Mouse (Mus musculus): Measurements from ENCODE around the gene Gm17571. TPM values are rescaled to one million over a fixed set of nuclear protein-coding genes. Genes with fewer than 3 reads are reported as not detected.

Gene Gm17571
- polyA plus RNA-seq, 2 experiments: not detected

DNA sequence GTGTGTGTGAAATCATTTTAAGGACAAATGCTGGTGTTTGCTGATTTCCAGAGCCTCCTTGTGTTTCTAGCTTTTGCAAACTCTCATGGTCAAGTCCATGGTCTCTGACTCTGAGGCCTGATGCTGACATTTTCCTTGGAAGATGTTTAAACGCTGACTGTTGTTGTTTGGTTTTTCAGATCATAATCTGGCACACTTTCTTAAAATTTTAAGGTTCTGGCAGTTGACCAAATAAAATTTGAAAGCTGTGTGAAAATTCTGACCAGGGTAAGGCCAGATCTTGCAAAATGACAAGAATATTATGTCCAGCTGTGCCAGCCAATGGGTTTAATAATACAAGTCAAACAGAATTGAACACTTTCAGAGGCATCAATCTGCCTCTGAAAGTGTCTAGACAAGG lies 8.7 kb upstream of the Gm17571 start:
- Histone ChIP-seq H3K4me1 (ENCODE audit: control insufficient read depth, insufficient read depth, low read length) (peaks cover 22% of the 10 kb centered on the region), H3K36me3 (ENCODE audit: control insufficient read depth, insufficient read depth, low read length) (no peaks in the 10 kb centered on the region), H3K4me3 (replicated peaks; ENCODE audit: low read length) (no peak overlapping the region), H3K4me2 (replicated peaks; ENCODE audit: low read depth, low read length, severe bottlenecking) (no peak overlapping the region), H3K9me3 (ENCODE audit: control insufficient read depth, low read length) (no peaks in the 10 kb centered on the region), H3K9ac (ENCODE audit: low read depth, low read length, severe bottlenecking) (no peak overlapping the region), H3K27ac (replicated peaks; ENCODE audit: low read depth, low read length) (peak overlapping the region; percentile 43; the same call in 1 of the 2 replicates), H3K27me3 (ENCODE audit: control insufficient read depth, insufficient read depth, low read length) (no peaks in the 10 kb centered on the region)
- ATAC-seq (ENCODE audit: low FRiP score, low read depth) (no peak), DNase-seq (ENCODE audit: low spot score) (no peak)
- TF ChIP-seq POLR2A (IDR thresholded peaks at IDR 0.05; ENCODE audit: borderline replicate concordance, extremely low read depth, insufficient read depth, insufficient read length): no peak
- 73% methylated on average over 1 of the region's 1 CpGs for WGBS

DNA sequence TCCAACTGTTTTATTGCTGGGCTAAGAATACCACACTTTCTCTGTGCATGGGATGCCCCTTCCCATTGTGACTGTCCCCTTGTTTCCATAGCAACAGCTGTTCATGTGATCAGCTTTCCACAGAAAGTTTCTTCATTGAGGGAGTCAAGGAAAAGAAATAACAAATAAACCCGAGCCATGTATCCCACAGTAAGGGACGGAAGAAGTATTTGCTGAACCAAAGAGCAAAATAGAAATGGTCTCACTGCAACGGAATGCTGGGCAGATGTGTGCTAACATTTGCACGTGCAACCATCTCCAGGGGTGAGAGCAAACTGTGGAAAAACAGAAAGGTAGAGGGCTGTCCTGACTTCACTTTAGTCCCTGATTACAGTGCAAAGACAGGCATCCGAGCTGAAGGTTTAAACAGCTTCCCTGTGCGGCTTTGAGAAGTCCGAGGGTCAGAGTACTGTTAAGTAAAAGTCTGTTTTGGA lies 8.1 kb upstream of the Gm17571 start:
- H3K27ac ChIP-seq (replicated peaks; ENCODE audit: low read depth, low read length): peak overlapping the region; percentile 43; the same call in 1 of the 2 replicates
- peaks cover 21% of the 10 kb centered on the region for H3K4me1 ChIP-seq (ENCODE audit: control insufficient read depth, insufficient read depth, low read length)
- H3K36me3 ChIP-seq (ENCODE audit: control insufficient read depth, insufficient read depth, low read length): no peaks in the 10 kb centered on the region
- 20% methylated on average over 7 of the region's 7 CpGs for WGBS
- TF ChIP-seq POLR2A (IDR thresholded peaks at IDR 0.05; ENCODE audit: borderline replicate concordance, extremely low read depth, insufficient read depth, insufficient read length): no peak
- H3K9me3 ChIP-seq (ENCODE audit: control insufficient read depth, low read length): no peaks in the 10 kb centered on the region
- no peaks in the 10 kb centered on the region for H3K27me3 ChIP-seq (ENCODE audit: control insufficient read depth, insufficient read depth, low read length)
- no peak overlapping the region for H3K9ac ChIP-seq (ENCODE audit: low read depth, low read length, severe bottlenecking)
- no peak overlapping the region for H3K4me2 ChIP-seq (replicated peaks; ENCODE audit: low read depth, low read length, severe bottlenecking)
- peak; percentile 55 for DNase-seq (ENCODE audit: low spot score)
- peak; percentile 87 for ATAC-seq (ENCODE audit: low FRiP score, low read depth)
- H3K4me3 ChIP-seq (replicated peaks; ENCODE audit: low read length): no peak overlapping the region

DNA sequence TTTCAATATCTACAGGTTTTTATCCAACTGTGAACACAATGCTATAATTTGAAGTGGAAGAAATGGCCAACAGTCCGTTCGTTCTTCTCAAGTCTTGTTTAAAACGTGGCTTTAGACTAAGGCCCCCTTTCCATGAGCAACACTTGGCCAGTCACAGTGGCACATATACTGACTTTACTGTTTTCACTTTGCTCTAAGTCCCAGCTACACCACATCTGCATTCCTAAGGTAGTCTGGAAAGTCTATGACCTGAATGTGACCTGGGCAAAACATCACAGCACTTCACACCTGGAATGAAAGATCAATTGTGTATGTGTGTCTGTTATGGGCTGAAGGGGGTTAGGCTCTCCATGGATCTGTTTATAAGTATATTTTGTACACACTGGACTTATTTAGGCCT lies 2.2 kb upstream of the Gm17571 start:
- Histone ChIP-seq H3K4me1 (ENCODE audit: control insufficient read depth, insufficient read depth, low read length) (peaks cover 14% of the 10 kb centered on the region; the same call in 1 of the 2 replicates), H3K27me3 (ENCODE audit: control insufficient read depth, insufficient read depth, low read length) (no peaks in the 10 kb centered on the region), H3K9me3 (ENCODE audit: control insufficient read depth, low read length) (no peaks in the 10 kb centered on the region), H3K4me3 (replicated peaks; ENCODE audit: low read length) (no peak overlapping the region), H3K9ac (ENCODE audit: low read depth, low read length, severe bottlenecking) (no peak overlapping the region), H3K4me2 (replicated peaks; ENCODE audit: low read depth, low read length, severe bottlenecking) (no peak overlapping the region), H3K27ac (replicated peaks; ENCODE audit: low read depth, low read length) (peak overlapping the region; percentile 26; the same call in 1 of the 2 replicates), H3K36me3 (ENCODE audit: control insufficient read depth, insufficient read depth, low read length) (no peaks in the 10 kb centered on the region)
- TF ChIP-seq POLR2A (IDR thresholded peaks at IDR 0.05; ENCODE audit: borderline replicate concordance, extremely low read depth, insufficient read depth, insufficient read length): no peak
- peak; percentile 30; the same call in 1 of the 2 replicates for ATAC-seq (ENCODE audit: low FRiP score, low read depth)
- no peak for DNase-seq (ENCODE audit: low spot score)
- 65% methylated on average over 3 of the region's 3 CpGs for WGBS

DNA sequence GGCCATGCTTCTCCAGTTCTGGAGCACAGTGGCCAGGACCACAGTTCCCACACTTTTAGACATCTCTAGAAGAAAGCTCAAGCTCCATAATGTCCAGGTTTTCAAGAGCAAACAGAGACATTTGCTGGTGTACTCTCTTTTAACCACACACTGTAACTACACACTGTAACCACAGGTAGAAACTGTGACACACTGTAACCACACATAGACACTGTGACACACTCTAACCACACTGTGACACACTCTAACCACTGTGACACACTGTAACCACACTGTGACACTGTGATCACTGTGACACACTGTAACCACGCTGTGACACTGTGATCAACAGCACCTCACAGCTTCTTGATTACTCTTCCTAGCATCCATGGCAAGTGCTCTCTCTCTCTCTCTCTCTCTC lies 317 bp downstream of the Gm17571 start:
- no peak for ATAC-seq (ENCODE audit: low FRiP score, low read depth)
- no peak for TF ChIP-seq POLR2A (IDR thresholded peaks at IDR 0.05; ENCODE audit: borderline replicate concordance, extremely low read depth, insufficient read depth, insufficient read length)
- H3K27ac ChIP-seq (replicated peaks; ENCODE audit: low read depth, low read length): no peak overlapping the region
- no peak overlapping the region for H3K9ac ChIP-seq (ENCODE audit: low read depth, low read length, severe bottlenecking)
- no peak overlapping the region for H3K4me3 ChIP-seq (replicated peaks; ENCODE audit: low read length)
- no peaks in the 10 kb centered on the region for H3K9me3 ChIP-seq (ENCODE audit: control insufficient read depth, low read length)
- DNase-seq (ENCODE audit: low spot score): no peak
- H3K4me1 ChIP-seq (ENCODE audit: control insufficient read depth, insufficient read depth, low read length): peaks cover 14% of the 10 kb centered on the region; the same call in 1 of the 2 replicates
- no peaks in the 10 kb centered on the region for H3K36me3 ChIP-seq (ENCODE audit: control insufficient read depth, insufficient read depth, low read length)
- H3K27me3 ChIP-seq (ENCODE audit: control insufficient read depth, insufficient read depth, low read length): no peaks in the 10 kb centered on the region
- WGBS: 81% methylated on average over 1 of the region's 1 CpGs
- H3K4me2 ChIP-seq (replicated peaks; ENCODE audit: low read depth, low read length, severe bottlenecking): no peak overlapping the region

DNA sequence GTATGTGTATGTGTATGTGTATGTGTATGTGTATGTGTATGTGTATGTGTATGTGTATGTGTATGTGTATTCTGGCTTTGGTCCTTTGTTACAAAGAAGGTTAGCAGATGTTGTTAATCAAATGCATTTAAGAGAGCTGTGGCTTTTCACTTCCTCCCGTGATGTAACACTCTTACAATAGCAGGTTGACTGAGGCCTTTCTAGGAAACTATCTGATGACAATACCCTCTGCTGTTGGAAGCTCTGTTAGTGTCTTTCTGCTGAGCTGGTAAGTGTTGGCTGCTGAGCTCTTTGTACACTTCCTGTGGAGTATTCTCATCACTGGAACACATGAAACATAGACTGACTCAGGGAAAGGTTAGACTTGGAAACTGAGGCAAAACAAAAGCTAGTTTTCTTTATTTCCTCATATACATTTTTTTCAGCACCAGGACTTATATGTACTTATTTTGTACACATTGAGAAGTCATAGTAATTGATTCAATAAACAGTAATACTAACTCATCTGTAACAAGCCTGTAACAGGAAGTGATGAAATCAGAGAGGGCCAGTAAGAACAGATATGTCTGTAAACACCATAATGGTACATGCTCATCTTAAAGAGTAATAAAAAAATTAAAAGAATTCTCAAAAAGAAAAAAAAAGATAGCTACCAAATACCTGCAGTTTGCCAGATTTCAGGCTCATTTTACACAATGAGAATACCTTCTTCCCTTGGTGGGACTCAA lies 2.9 kb downstream of the Gm17571 start:
- H3K9ac ChIP-seq (ENCODE audit: low read depth, low read length, severe bottlenecking): no peak overlapping the region
- no peak overlapping the region for H3K4me2 ChIP-seq (replicated peaks; ENCODE audit: low read depth, low read length, severe bottlenecking)
- peak; percentile 47 for DNase-seq (ENCODE audit: low spot score)
- H3K36me3 ChIP-seq (ENCODE audit: control insufficient read depth, insufficient read depth, low read length): no peaks in the 10 kb centered on the region
- ATAC-seq (ENCODE audit: low FRiP score, low read depth): no peak
- H3K27ac ChIP-seq (replicated peaks; ENCODE audit: low read depth, low read length): no peak overlapping the region
- no peak for TF ChIP-seq POLR2A (IDR thresholded peaks at IDR 0.05; ENCODE audit: borderline replicate concordance, extremely low read depth, insufficient read depth, insufficient read length)
- peaks cover 4% of the 10 kb centered on the region; the same call in 1 of the 2 replicates for H3K4me1 ChIP-seq (ENCODE audit: control insufficient read depth, insufficient read depth, low read length)
- no peaks in the 10 kb centered on the region for H3K9me3 ChIP-seq (ENCODE audit: control insufficient read depth, low read length)
- no peaks in the 10 kb centered on the region for H3K27me3 ChIP-seq (ENCODE audit: control insufficient read depth, insufficient read depth, low read length)
- WGBS: 28% methylated on average over 1 of the region's 1 CpGs
- H3K4me3 ChIP-seq (replicated peaks; ENCODE audit: low read length): no peak overlapping the region

Data from limb, embryonic 14.5 days (tissue).